Mouse (Mus musculus) liver, embryonic 14.5 days (tissue): ENCODE measurements around the gene Gm49486.

Experiments
- CTCF ChIP-seq: IDR thresholded peaks from 2 replicates; pipeline ENCODE4 v1.5.1; 2016; ENCODE audit warnings: antibody characterized with exemption, low read depth, control low read depth
- EP300 ChIP-seq: IDR thresholded peaks from 2 replicates; pipeline ENCODE4 v1.6.1; 2016; ENCODE audit warnings: antibody characterized with exemption, low read depth

- TF ChIP-seq CTCF: no peak
- no peak for TF ChIP-seq EP300
Measured at GRCm38 (mm10) chr15:79261757-79262156, 32.6 kb downstream of the Gm49486 start.
